Mouse (Mus musculus): ENCODE results near the gene Adgrf3.

Adgrf3 gene

DNA sequence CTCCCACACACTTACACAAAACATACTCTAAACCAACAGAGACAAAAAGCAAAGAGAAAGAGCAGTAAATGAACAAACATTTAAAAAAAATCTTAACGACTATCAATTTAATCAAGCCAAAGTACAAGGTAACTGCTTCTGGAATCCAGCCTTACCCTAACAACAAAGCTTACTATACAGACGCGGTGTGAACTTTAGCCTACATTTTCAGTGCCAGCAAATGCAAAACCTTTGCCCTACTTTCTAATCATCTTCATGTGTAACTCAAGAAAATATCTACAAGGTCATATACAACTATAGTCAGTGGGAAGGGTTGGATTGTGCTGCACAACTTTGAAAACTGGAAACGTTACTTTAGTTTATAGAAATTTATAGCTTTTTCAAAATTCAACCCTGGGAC, 53.5 kb downstream of the Adgrf3 start:
- DNase-seq (ENCODE audit: low read depth, low spot score) = no peak

DNA sequence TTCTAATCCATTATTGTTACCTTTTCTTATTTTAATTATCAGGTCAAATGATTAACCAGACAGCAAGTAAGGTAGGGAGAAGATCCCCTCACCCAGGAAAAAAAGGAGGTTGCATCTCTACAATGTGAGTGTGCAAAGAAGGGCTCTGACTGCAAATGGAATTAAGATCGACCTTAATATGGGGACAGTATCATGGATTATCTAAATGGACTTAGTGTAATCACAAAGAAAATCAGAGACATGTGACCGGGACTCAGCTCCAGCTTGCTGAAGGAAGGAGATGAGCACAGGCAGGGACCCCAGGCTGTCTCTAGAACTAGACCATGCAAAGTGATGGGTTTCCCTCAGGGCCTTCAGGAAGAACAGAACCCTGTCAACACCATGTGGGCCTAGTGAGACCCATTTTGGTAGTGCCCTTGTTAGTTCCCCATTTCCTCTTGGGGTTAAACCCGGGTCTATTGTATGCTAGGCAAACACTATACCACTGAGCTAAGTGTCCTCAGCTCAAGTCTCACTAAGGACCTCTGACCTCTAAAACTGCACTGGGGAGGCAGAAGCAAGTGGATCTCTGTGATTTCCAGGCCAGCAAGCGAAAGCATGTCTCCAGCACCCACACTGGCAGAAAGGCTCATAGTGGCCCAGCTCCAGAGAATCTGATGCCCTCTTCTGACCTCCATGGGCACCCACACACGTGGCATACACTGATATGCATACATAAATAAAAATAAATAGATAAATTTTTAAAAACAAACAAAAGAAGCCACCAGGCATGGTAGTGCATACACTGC, 57.2 kb downstream of the Adgrf3 start:
- DNase-seq (ENCODE audit: low read depth, low spot score) = no peak

DNA sequence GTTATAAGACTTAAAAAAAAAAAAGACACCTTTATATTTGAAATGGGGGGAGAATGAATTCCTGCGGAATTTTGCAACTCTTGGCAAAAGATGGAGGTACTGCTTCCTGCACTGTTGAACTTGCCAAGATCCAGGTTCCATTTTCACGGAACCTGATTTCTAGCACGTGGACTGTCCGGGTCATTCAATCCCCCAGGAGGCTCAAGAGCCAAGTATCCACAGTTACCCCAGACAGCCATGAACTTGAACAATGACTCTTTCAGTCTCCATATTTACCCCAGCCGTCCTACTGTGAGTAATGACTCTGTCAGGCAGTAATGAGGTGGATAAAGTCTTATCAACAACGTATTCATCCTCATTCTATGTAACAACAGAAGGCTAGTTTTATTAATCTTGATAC, 59.0 kb downstream of the Adgrf3 start:
- DNase-seq (ENCODE audit: low read depth, low spot score) = no peak
